Mouse (Mus musculus) CH12.LX (cell line): ENCODE results near the gene Dupd1. TPM values are rescaled to one million over a fixed set of nuclear protein-coding genes. Genes with fewer than 3 reads are reported as not detected.

Experiments
- DNase-seq: peaks from one replicate; pipeline ENCODE4 v3.0.0-alpha.2; 2013; ENCODE audit errors: extremely low read depth
- H3K27ac ChIP-seq: 2 replicates; pipeline ENCODE4 v1.5.1; 2012; ENCODE audit warnings: low read depth, mild to moderate bottlenecking, control low read depth, moderate library complexity; ENCODE audit not compliant: insufficient read depth
- H3K27me3 ChIP-seq: replicated peaks from 2 replicates; pipeline ENCODE3; 2012; ENCODE audit warnings: inconsistent platforms
- H3K36me3 ChIP-seq, 2 experiments: replicated peaks in 1 of 2; 2 replicates each; pipeline versions ENCODE3 to v1.6.1; 2012; ENCODE audit warnings: inconsistent platforms in 1 of 2, low read length in 1 of 2, mild to moderate bottlenecking in 1 of 2, mixed read lengths in 1 of 2, moderate library complexity in 1 of 2; ENCODE audit not compliant: control insufficient read depth in 1 of 2, insufficient read depth in 1 of 2
- H3K4me1 ChIP-seq, 2 experiments: 2 replicates each; pipeline ENCODE4 v1.6.1; 2012; ENCODE audit warnings: inconsistent platforms in 1 of 2, moderate library complexity in 1 of 2; ENCODE audit not compliant: insufficient read depth in 2 of 2, control insufficient read depth in 1 of 2
- H3K4me2 ChIP-seq: 2 replicates; pipeline ENCODE4 v1.6.1; 2012; ENCODE audit warnings: low read depth, mild to moderate bottlenecking, control low read depth; ENCODE audit not compliant: poor library complexity, insufficient read depth, severe bottlenecking
- H3K4me3 ChIP-seq, 3 experiments: fragments of 150-350 bp in 1 of 3; sonication (generic) in 1 of 3; replicated peaks in 1 of 3; 2 replicates each; pipeline versions ENCODE3 to v1.5.1; 2011 to 2012; ENCODE audit warnings: low read depth in 2 of 3, low read length in 2 of 3, mild to moderate bottlenecking in 2 of 3, moderate library complexity in 2 of 3, control low read depth in 1 of 3, improper control_type of control experiment in 1 of 3, inconsistent platforms in 1 of 3, mixed read lengths in 1 of 3; ENCODE audit not compliant: poor library complexity in 1 of 3
- H3K79me2 ChIP-seq: replicated peaks from 2 replicates; pipeline ENCODE4 v1.6.1; 2012; ENCODE audit warnings: mild to moderate bottlenecking, moderate library complexity; ENCODE audit not compliant: control insufficient read depth, poor library complexity, insufficient read depth, severe bottlenecking; ENCODE audit errors: extremely low read depth
- H3K9ac ChIP-seq: 2 replicates; pipeline ENCODE4 v1.6.1; 2012; ENCODE audit warnings: low read depth, mild to moderate bottlenecking, control low read depth, moderate library complexity; ENCODE audit not compliant: insufficient read depth
- H3K9me3 ChIP-seq: replicated peaks from 2 replicates; pipeline ENCODE3; 2012; ENCODE audit warnings: low read length, inconsistent platforms, mixed read lengths
- HCFC1 ChIP-seq: IDR thresholded peaks from 2 replicates; pipeline ENCODE4 v1.6.1; 2012; ENCODE audit warnings: low read depth, mild to moderate bottlenecking, inconsistent platforms, low read length, improper control_type of control experiment
- IRF4 ChIP-seq: IDR thresholded peaks from 2 replicates; pipeline ENCODE4 v1.6.1; 2014; ENCODE audit warnings: low read depth, mild to moderate bottlenecking, inconsistent platforms, low read length, improper control_type of control experiment
- KAT2A ChIP-seq: IDR thresholded peaks from 2 replicates; pipeline ENCODE4 v1.6.1; 2012; ENCODE audit warnings: low read length, improper control_type of control experiment, inconsistent platforms; ENCODE audit not compliant: insufficient replicate concordance
- MAFK ChIP-seq: IDR thresholded peaks from 2 replicates; pipeline ENCODE4 v1.6.1; 2011; ENCODE audit warnings: low read length, improper control_type of control experiment; ENCODE audit not compliant: insufficient replicate concordance
- MAX ChIP-seq: IDR thresholded peaks from 2 replicates; pipeline ENCODE4 v1.6.1; 2011; ENCODE audit warnings: low read length, improper control_type of control experiment
- MAZ ChIP-seq: IDR thresholded peaks from 2 replicates; pipeline ENCODE4 v1.6.1; 2012; ENCODE audit warnings: low read depth, mild to moderate bottlenecking, inconsistent platforms, low read length, improper control_type of control experiment, moderate library complexity
- MEF2A ChIP-seq: IDR thresholded peaks from 2 replicates; pipeline ENCODE4 v1.6.1; 2014; ENCODE audit warnings: low read depth, mild to moderate bottlenecking, inconsistent platforms, low read length, improper control_type of control experiment, borderline replicate concordance
- MYC ChIP-seq: IDR thresholded peaks from 2 replicates; pipeline ENCODE4 v1.6.1; 2011; ENCODE audit warnings: low read depth, mild to moderate bottlenecking, improper control_type of control experiment, low read length
- NELFE ChIP-seq: IDR thresholded peaks from 2 replicates; pipeline ENCODE4 v1.6.1; 2011; ENCODE audit warnings: low read depth, low read length, improper control_type of control experiment
- PAX5 ChIP-seq: IDR thresholded peaks from 2 replicates; pipeline ENCODE4 v1.6.1; 2012; ENCODE audit warnings: low read length, inconsistent platforms, mixed read lengths
- POLR2AphosphoS2 ChIP-seq: IDR thresholded peaks from 2 replicates; pipeline ENCODE4 v1.6.1; 2011; ENCODE audit warnings: low read depth, low read length, improper control_type of control experiment
- RAD21 ChIP-seq: IDR thresholded peaks from 2 replicates; pipeline ENCODE4 v1.6.1; 2011; ENCODE audit warnings: low read depth, mild to moderate bottlenecking, low read length, improper control_type of control experiment, moderate library complexity
- SIN3A ChIP-seq: IDR thresholded peaks from 2 replicates; pipeline ENCODE4 v1.6.1; 2012; ENCODE audit warnings: low read length, improper control_type of control experiment, inconsistent platforms
- TCF12 ChIP-seq: IDR thresholded peaks from 2 replicates; pipeline ENCODE4 v1.6.1; 2014; ENCODE audit warnings: low read depth, mild to moderate bottlenecking, inconsistent platforms, low read length, improper control_type of control experiment
- USF2 ChIP-seq: conservative IDR thresholded peaks from 2 replicates; pipeline ENCODE4 v1.6.1; 2011; ENCODE audit warnings: low read depth, low read length, improper control_type of control experiment
- ZC3H11A ChIP-seq: IDR thresholded peaks from 2 replicates; pipeline ENCODE4 v1.6.1; 2012; ENCODE audit warnings: low read depth, mild to moderate bottlenecking, inconsistent platforms, low read length, improper control_type of control experiment
- ZKSCAN1 ChIP-seq: IDR thresholded peaks from 2 replicates; pipeline ENCODE4 v1.6.1; 2012; ENCODE audit warnings: low read depth, inconsistent platforms, low read length, improper control_type of control experiment, borderline replicate concordance
- ZMIZ1 ChIP-seq: IDR thresholded peaks from 2 replicates; pipeline ENCODE4 v1.6.1; 2012; ENCODE audit warnings: low read depth, mild to moderate bottlenecking, inconsistent platforms, low read length, improper control_type of control experiment
- ZNF384 ChIP-seq: IDR thresholded peaks from 2 replicates; pipeline ENCODE4 v1.6.1; 2012; ENCODE audit warnings: low read depth, low read length, improper control_type of control experiment, inconsistent platforms
- dilution Hi-C: fragments of 300-500 bp; cut with MboI; formaldehyde crosslinking; loops from 2 replicates; pipeline ENCODE4 v1.14.3; 2020; ENCODE audit warnings: low sequenced_read_pairs; ENCODE audit not compliant: extremely low pct_unique_long_range_greater_than_20kb, extremely low pct_ligation_motif_present
- in situ Hi-C: fragments of 300-500 bp; cut with MboI; formaldehyde crosslinking; loops from 3 replicates; pipeline ENCODE4 v1.14.3; 2019; ENCODE audit warnings: low sequenced_read_pairs, low pct_ligation_motif_present, low pct_unique_long_range_greater_than_20kb, mixed read lengths
- polyA plus RNA-seq: library from polyadenylated mRNA; unstranded; fragments of >175 nt; gene quantifications from 2 replicates; pipeline ENCODE4 v1.2.1, GENCODE M21; 2012; ENCODE audit warnings: low read depth; ENCODE audit not compliant: insufficient read length
- total RNA-seq, 2 experiments: library from RNA; depleted of rRNA; stranded (reverse); fragments of 300-350 nt in 1 of 2; fragments of >200 nt in 1 of 2; gene quantifications; 2 replicates each; pipeline ENCODE4 v1.2.3; 2012 to 2014

Gene Dupd1
- total and polyA plus RNA-seq, 3 experiments, result not detected

GRCm38 (mm10) chr14:21729936-21730335 is 15.6 kb upstream of the Dupd1 start:
- no peak overlapping the region for H3K4me2 ChIP-seq
- no peaks in the 10 kb centered on the region for H3K36me3 ChIP-seq
- H3K27me3 ChIP-seq, result no peaks in the 10 kb centered on the region
- TF ChIP-seq PAX5, result no peak
- TF ChIP-seq MAX, result no peak
- TF ChIP-seq TCF12, result no peak
- no peak for TF ChIP-seq ZKSCAN1
- no peak for TF ChIP-seq HCFC1
- TF ChIP-seq KAT2A, result no peak
- no peak for TF ChIP-seq NELFE
- no peak for TF ChIP-seq ZMIZ1
- TF ChIP-seq USF2, result no peak
- no peak for TF ChIP-seq MYC
- TF ChIP-seq RAD21, result no peak
- TF ChIP-seq SIN3A, result no peak
- TF ChIP-seq MAZ, result no peak
- TF ChIP-seq IRF4, result no peak
- TF ChIP-seq MAFK, result no peak
- no peak for TF ChIP-seq ZC3H11A
- no peak for TF ChIP-seq ZNF384
- TF ChIP-seq POLR2AphosphoS2, result no peak
- no peak overlapping the region for H3K9ac ChIP-seq
- in situ Hi-C loops (loop anchor here (5.0 to 25.0 kb wide), 2 partner anchors 38 to 243 kb away; partner anchors contain the start of gene Kat6b), dilution Hi-C loops (no loop called here)
- H3K9me3 ChIP-seq, result peaks cover 11% of the 10 kb centered on the region
- H3K4me3 ChIP-seq, result no peak overlapping the region
- DNase-seq, result no peak
- peaks cover 5 to 17% of the 10 kb centered on the region in 2 experiments; a peak in 3 of 4 replicates for H3K4me1 ChIP-seq
- no peaks in the 10 kb centered on the region for H3K79me2 ChIP-seq
- H3K27ac ChIP-seq, result no peak overlapping the region

GRCm38 (mm10) chr14:21729031-21729732 is 14.8 kb upstream of the Dupd1 start:
- no peaks in the 10 kb centered on the region for H3K36me3 ChIP-seq
- dilution Hi-C loops, result no loop called here
- DNase-seq, result peak; percentile 52
- H3K27ac ChIP-seq, result no peak overlapping the region
- TF ChIP-seq ZC3H11A, result no peak
- TF ChIP-seq TCF12, result no peak
- peak; percentile 74; the same call in 1 of the 2 replicates for TF ChIP-seq MEF2A
- TF ChIP-seq, all 38 proteins: peak for 1
- in situ Hi-C loops, result loop anchor here (5.0 to 25.0 kb wide), 2 partner anchors 37 to 242 kb away; partner anchors contain the start of gene Kat6b
- Histone ChIP-seq H3K4me3 (no peak overlapping the region), H3K9ac (0 out of 2 replicates have a peak overlapping the region, but pooled peaks have one; percentile 19), H3K79me2 (no peaks in the 10 kb centered on the region), H3K9me3 (peaks cover 11% of the 10 kb centered on the region), H3K4me1 (peaks cover 5 to 17% of the 10 kb centered on the region in 2 experiments; a peak in 3 of 4 replicates), H3K27me3 (no peaks in the 10 kb centered on the region), H3K4me2 (no peak overlapping the region)
